Mouse (Mus musculus): ENCODE measurements around the gene Unc5c. TPM values are rescaled to one million over a fixed set of nuclear protein-coding genes. Genes with fewer than 3 reads are reported as not detected.

The Unc5c gene
- polyA plus RNA-seq (2015; fragmentation: Nextera tagmentation; extraction: Ambion mirVana): 0.01 TPM in 1 of 2 replicates, not detected in the other

DNA sequence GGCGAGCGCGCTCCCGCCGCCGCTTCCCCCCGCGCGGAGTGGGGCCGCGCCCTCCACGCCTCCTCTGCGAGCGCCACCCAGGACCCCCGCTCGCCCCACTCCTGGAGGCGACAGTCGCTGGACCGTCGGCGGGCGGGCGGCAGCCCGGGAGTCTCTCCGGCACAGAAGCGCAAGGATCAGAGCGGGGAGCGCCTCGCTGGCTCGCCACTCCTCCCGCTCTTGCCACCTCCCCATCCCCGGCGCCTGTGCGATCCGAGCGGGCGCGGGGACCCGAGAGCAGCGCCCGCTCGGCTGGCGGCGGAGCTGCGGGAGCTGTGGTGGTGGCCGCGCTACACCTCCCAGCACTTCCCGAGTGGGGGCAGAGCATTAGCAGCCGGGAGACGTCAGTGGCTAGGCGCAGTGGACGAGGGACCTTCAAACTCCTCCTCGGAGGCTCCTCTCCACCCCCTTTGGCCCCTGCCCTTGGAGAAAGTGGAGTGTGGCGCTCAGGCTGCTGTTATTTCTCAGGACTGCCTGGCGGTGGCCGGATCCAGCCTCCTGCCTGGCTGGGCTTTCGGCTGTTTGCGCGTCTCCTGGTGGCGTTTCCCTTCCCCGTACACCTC, at the start of gene Unc5c:
TSS of gene Unc5c (plus strand) at position 113 of the 602 bp plus-strand sequence.
- H3K4me2 ChIP-seq (ENCODE audit: low read depth, low read length): peak within 1 kb of the TSS; percentile 62
- DNase-seq (peak; percentile 15), ATAC-seq (no peak)
- no peak within 1 kb of the TSS for H3K27ac ChIP-seq (ENCODE audit: low read depth)
- 0 out of 2 replicates have a peak, but pooled peaks cover 2% of the 10 kb centered on the region for H3K4me1 ChIP-seq (ENCODE audit: insufficient read depth)
- TF ChIP-seq EP300 (IDR thresholded peaks at IDR 0.05; ENCODE audit: low read depth): no peak
- no peak for TF ChIP-seq CTCF (IDR thresholded peaks at IDR 0.05; ENCODE audit: low read depth)
- peaks cover 45% of the 10 kb centered on the region for H3K27me3 ChIP-seq (ENCODE audit: insufficient read depth, low read length)
- H3K9ac ChIP-seq (replicated peaks): no peak within 1 kb of the TSS
- no peaks in the 10 kb centered on the region for H3K36me3 ChIP-seq (replicated peaks; ENCODE audit: insufficient read depth, low read length)
- no peaks in the 10 kb centered on the region for H3K9me3 ChIP-seq (ENCODE audit: low read length)
- H3K4me3 ChIP-seq (ENCODE audit: low read depth, low read length): peak within 1 kb of the TSS; percentile 31
- WGBS (ENCODE audit: insufficient replicate concordance): under 1% methylated on average over 39 of the region's 61 CpGs

DNA sequence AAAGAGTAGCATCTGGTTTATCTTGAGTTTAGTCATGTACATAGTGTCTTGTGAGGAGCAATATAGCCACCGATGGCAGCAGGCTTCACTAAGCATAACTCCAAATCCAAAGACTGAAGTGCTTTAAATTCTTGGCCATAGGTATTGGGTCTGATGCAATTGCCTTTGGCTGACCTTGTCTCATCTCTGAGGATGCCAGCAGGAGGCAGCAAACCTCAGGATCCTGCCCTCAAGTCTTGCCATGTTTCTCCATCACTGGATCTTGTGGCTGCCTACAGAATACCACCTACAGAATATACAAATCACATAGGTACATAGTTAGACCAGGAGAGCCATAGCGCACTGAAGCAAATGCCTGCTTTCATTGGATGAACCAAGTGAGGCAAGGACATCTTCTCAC, 7.5 kb upstream of the Unc5c start:
- Histone ChIP-seq H3K9me3 (ENCODE audit: low read length) (no peaks in the 10 kb centered on the region), H3K4me1 (ENCODE audit: insufficient read depth) (no peaks in the 10 kb centered on the region), H3K4me2 (ENCODE audit: low read depth, low read length) (no peak overlapping the region), H3K9ac (replicated peaks) (no peak overlapping the region), H3K27ac (ENCODE audit: low read depth) (no peak overlapping the region), H3K36me3 (replicated peaks; ENCODE audit: insufficient read depth, low read length) (no peaks in the 10 kb centered on the region), H3K27me3 (ENCODE audit: insufficient read depth, low read length) (no peaks in the 10 kb centered on the region), H3K4me3 (ENCODE audit: low read depth, low read length) (no peak overlapping the region)
- TF ChIP-seq CTCF (IDR thresholded peaks at IDR 0.05; ENCODE audit: low read depth) (no peak), EP300 (IDR thresholded peaks at IDR 0.05; ENCODE audit: low read depth) (no peak)
- no peak for ATAC-seq
- WGBS (ENCODE audit: insufficient replicate concordance): 76% methylated on average over 2 of the region's 2 CpGs
- DNase-seq: no peak

DNA sequence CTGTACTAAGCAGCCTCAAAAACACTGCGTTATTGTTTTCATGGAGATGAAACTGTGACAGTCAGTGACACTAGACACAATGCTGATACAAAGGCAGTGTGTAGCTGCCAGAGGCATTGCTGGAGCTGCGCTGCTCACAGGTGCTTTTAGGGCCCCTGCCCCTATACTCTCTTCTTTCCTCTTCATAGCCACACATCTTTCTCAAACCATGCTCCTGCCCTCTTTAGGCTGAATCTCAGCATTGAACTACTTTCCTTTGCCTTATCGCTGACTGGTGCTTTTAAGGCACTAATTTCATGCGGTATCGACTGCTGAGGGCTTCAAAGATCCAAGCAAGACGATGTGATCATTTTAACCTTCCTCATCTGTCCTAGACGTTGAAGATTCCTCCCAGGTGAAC, 2.5 kb upstream of the Unc5c start:
- no peak for TF ChIP-seq EP300 (IDR thresholded peaks at IDR 0.05; ENCODE audit: low read depth)
- TF ChIP-seq CTCF (IDR thresholded peaks at IDR 0.05; ENCODE audit: low read depth): no peak
- WGBS (ENCODE audit: insufficient replicate concordance): 60% methylated on average over 7 of the region's 7 CpGs
- ATAC-seq (no peak), DNase-seq (no peak)
- Histone ChIP-seq H3K36me3 (replicated peaks; ENCODE audit: insufficient read depth, low read length) (no peaks in the 10 kb centered on the region), H3K27ac (ENCODE audit: low read depth) (no peak overlapping the region), H3K4me1 (ENCODE audit: insufficient read depth) (0 out of 2 replicates have a peak, but pooled peaks cover 2% of the 10 kb centered on the region), H3K9ac (replicated peaks) (no peak overlapping the region), H3K27me3 (ENCODE audit: insufficient read depth, low read length) (peaks cover 44% of the 10 kb centered on the region), H3K4me3 (ENCODE audit: low read depth, low read length) (no peak overlapping the region), H3K4me2 (ENCODE audit: low read depth, low read length) (no peak overlapping the region), H3K9me3 (ENCODE audit: low read length) (no peaks in the 10 kb centered on the region)

DNA sequence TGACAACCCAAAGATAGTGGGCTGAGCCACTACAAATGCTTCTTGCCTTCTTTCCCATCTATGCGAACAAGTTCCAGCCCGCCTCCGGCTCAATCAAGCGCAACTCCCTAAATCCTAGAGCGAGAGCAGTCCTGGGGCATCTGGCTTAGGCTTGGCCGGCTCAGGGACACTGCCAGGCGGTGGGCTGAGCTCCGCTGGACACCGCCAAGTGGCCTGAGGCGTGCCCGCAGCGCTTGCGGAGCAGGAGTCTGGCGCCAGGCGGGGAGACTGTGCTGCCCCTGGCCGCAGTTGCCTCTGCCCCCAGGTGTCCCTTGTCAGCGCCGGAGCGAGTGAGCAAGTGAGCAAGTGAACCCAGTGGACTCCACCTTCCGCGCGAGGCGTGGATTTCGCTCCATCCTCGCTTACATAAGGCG, 319 bp upstream of the Unc5c start:
- H3K4me2 ChIP-seq (ENCODE audit: low read depth, low read length): peak overlapping the region; percentile 62
- ATAC-seq (no peak), DNase-seq (peak; percentile 15)
- H3K27ac ChIP-seq (ENCODE audit: low read depth): no peak overlapping the region
- 0% methylated on average over 23 of the region's 26 CpGs for WGBS (ENCODE audit: insufficient replicate concordance)
- 0 out of 2 replicates have a peak, but pooled peaks cover 2% of the 10 kb centered on the region for H3K4me1 ChIP-seq (ENCODE audit: insufficient read depth)
- H3K9ac ChIP-seq (replicated peaks): no peak overlapping the region
- H3K36me3 ChIP-seq (replicated peaks; ENCODE audit: insufficient read depth, low read length): no peaks in the 10 kb centered on the region
- H3K9me3 ChIP-seq (ENCODE audit: low read length): no peaks in the 10 kb centered on the region
- peak overlapping the region; percentile 31 for H3K4me3 ChIP-seq (ENCODE audit: low read depth, low read length)
- TF ChIP-seq CTCF (IDR thresholded peaks at IDR 0.05; ENCODE audit: low read depth) (no peak), EP300 (IDR thresholded peaks at IDR 0.05; ENCODE audit: low read depth) (no peak)
- peaks cover 45% of the 10 kb centered on the region for H3K27me3 ChIP-seq (ENCODE audit: insufficient read depth, low read length)

DNA sequence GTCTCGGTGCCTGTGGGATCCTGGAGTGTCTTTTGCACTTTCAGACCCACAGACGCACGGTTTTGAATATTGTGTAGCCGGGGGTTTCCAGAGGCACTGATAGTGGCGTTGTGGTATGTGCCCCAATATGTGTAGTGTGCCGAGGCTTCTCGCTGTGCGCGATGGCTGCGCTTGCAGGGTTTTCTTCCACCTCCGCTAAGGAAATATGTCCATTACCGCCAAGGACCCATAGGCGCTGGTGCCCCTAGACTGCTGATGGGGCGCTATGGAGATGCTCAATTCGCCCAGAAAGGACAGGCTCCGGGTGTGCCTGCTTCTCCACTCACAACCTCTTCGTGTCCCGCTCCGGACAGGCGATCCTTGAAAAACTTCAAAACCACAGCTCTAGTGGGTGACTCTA, 1.0 kb downstream of the Unc5c start:
- WGBS (ENCODE audit: insufficient replicate concordance): 2% methylated on average over 20 of the region's 20 CpGs
- H3K4me2 ChIP-seq (ENCODE audit: low read depth, low read length): peak overlapping the region; percentile 62; the same call in 1 of the 2 replicates

DNA sequence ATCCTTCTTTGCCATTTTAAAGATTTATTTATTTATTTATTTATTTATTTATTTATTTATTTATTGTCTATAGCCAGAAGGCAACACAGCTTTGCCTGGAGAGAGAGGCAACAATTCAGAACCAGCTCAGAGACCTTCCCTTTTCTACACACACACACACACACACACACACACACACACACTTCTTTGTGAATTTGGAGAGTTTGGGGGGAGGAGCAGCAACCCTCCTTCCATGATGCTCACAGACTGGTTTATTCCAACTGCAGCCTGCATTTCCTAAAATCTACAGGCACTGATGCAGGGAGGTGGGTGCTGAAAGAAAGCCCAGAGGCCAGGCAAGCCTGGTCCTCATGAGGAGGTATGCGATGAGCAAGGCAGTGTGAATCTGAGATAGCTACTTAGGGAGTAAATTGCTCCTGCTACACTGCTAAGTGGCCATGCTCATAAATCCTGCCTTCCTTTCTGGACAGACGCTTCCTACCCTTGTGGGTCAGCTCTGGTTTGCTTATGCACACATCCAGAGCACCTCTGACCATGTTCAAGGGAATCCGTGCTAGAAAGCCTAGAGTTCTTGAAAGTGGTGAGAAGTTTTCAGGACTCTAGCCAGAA, 1.8 kb downstream of the Unc5c start:
- 0 out of 2 replicates have a peak, but pooled peaks cover 2% of the 10 kb centered on the region for H3K4me1 ChIP-seq (ENCODE audit: insufficient read depth)
- TF ChIP-seq EP300 (IDR thresholded peaks at IDR 0.05; ENCODE audit: low read depth) (no peak), CTCF (IDR thresholded peaks at IDR 0.05; ENCODE audit: low read depth) (no peak)
- ATAC-seq (no peak), DNase-seq (no peak)
- no peaks in the 10 kb centered on the region for H3K9me3 ChIP-seq (ENCODE audit: low read length)
- H3K4me3 ChIP-seq (ENCODE audit: low read depth, low read length): no peak overlapping the region
- no peak overlapping the region for H3K27ac ChIP-seq (ENCODE audit: low read depth)
- H3K36me3 ChIP-seq (replicated peaks; ENCODE audit: insufficient read depth, low read length): no peaks in the 10 kb centered on the region
- WGBS (ENCODE audit: insufficient replicate concordance): 21% methylated on average over 3 of the region's 3 CpGs
- peaks cover 45% of the 10 kb centered on the region for H3K27me3 ChIP-seq (ENCODE audit: insufficient read depth, low read length)
- no peak overlapping the region for H3K4me2 ChIP-seq (ENCODE audit: low read depth, low read length)
- no peak overlapping the region for H3K9ac ChIP-seq (replicated peaks)

More for the DNA sequence above, 1.0 kb downstream of the Unc5c start:
- TF ChIP-seq CTCF (IDR thresholded peaks at IDR 0.05; ENCODE audit: low read depth) (no peak), EP300 (IDR thresholded peaks at IDR 0.05; ENCODE audit: low read depth) (no peak)
- H3K36me3 ChIP-seq (replicated peaks; ENCODE audit: insufficient read depth, low read length): no peaks in the 10 kb centered on the region
- DNase-seq (no peak), ATAC-seq (no peak)
- no peak overlapping the region for H3K4me3 ChIP-seq (ENCODE audit: low read depth, low read length)
- no peak overlapping the region for H3K9ac ChIP-seq (replicated peaks)
- no peak overlapping the region for H3K27ac ChIP-seq (ENCODE audit: low read depth)
- H3K9me3 ChIP-seq (ENCODE audit: low read length): no peaks in the 10 kb centered on the region
- peaks cover 45% of the 10 kb centered on the region for H3K27me3 ChIP-seq (ENCODE audit: insufficient read depth, low read length)
- H3K4me1 ChIP-seq (ENCODE audit: insufficient read depth): 0 out of 2 replicates have a peak, but pooled peaks cover 2% of the 10 kb centered on the region
